Mouse (Mus musculus) stomach, embryonic 15.5 days (tissue): ENCODE results near the gene Arhgap4. TPM values are rescaled to one million over a fixed set of nuclear protein-coding genes. Genes with fewer than 3 reads are reported as not detected.

Source experiments
- ATAC-seq: fragments of 200-750 bp; cut with Nextera tagmentation; 2 replicates; pipeline ENCODE4 v1.8.0; 2017; ENCODE audit warnings: low read depth, moderate number of reproducible peaks, moderate TSS enrichment; ENCODE audit not compliant: insufficient read depth, low FRiP score
- H3K27ac ChIP-seq: fragments of 300-500 bp; sonication (generic); 2 replicates; pipeline ENCODE4 v1.5.1; 2015; ENCODE audit warnings: mild to moderate bottlenecking, inconsistent platforms
- H3K27me3 ChIP-seq: fragments of 300-500 bp; sonication (generic); replicated peaks from 2 replicates; pipeline ENCODE4 v1.6.1; 2015; ENCODE audit warnings: inconsistent platforms
- H3K36me3 ChIP-seq: fragments of 300-500 bp; sonication (generic); 2 replicates; pipeline ENCODE4 v1.6.1; 2015; ENCODE audit warnings: inconsistent platforms
- H3K4me1 ChIP-seq: fragments of 300-500 bp; sonication (generic); 2 replicates; pipeline ENCODE4 v1.6.1; 2015; ENCODE audit warnings: inconsistent platforms
- H3K4me2 ChIP-seq: fragments of 300-500 bp; sonication (generic); 2 replicates; pipeline ENCODE4 v1.6.1; 2015; ENCODE audit warnings: mild to moderate bottlenecking, inconsistent platforms
- H3K4me3 ChIP-seq: fragments of 300-500 bp; sonication (generic); replicated peaks from 2 replicates; pipeline ENCODE4 v1.5.1; 2015; ENCODE audit warnings: inconsistent platforms
- H3K9ac ChIP-seq: fragments of 300-500 bp; sonication (generic); 2 replicates; pipeline ENCODE4 v1.6.1; 2015; ENCODE audit warnings: inconsistent platforms
- H3K9me3 ChIP-seq: fragments of 300-500 bp; sonication (generic); 2 replicates; pipeline ENCODE4 v1.6.1; 2016; ENCODE audit warnings: inconsistent platforms
- WGBS: fragments of 180-500 bp; shearing (Covaris S2); methylation state at CpG from one replicate; pipeline ENCODE4 v1.1.7; 2015; 5-methylcytosine and 5-hydroxymethylcytosine counted together
- polyA plus RNA-seq: library from polyadenylated mRNA; unstranded; fragments of >200 nt; fragmentation: Nextera tagmentation; extraction: Ambion mirVana; gene quantifications from 2 replicates; pipeline ENCODE4 v1.2.1, GENCODE M21; 2015

Gene Arhgap4
- polyA plus RNA-seq, 1 experiment from 2014 or later: 4.5 TPM

DNA sequence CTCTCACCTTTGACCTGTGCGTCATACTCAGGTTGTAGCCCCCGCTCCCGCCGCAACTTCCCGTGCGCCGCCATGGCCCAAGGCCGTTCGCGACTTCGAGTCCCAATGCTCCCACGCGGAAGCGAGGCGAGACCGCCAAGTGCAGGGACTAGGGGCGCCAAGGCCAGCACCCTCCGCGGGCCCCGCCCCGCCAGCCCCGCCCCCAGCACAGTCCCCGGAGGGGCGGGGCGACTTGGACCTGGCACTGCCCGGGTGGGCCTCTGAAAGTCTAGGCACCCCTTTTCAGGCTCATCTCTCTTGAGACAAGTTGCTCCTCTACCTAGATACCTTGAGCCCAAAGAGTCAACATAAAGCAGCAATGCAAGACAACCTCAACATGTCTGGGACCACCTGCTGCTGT, 10.5 kb downstream of the Arhgap4 start:
- Histone ChIP-seq H3K27me3 (no peaks in the 10 kb centered on the region), H3K9ac (no peak overlapping the region), H3K27ac (no peak overlapping the region), H3K4me2 (peak overlapping the region; percentile 50), H3K9me3 (no peaks in the 10 kb centered on the region), H3K36me3 (no peaks in the 10 kb centered on the region), H3K4me3 (peak overlapping the region; percentile 19), H3K4me1 (no peaks in the 10 kb centered on the region)
- 21% methylated on average over 25 of the region's 26 CpGs for whole genome bisulfite sequencing
- ATAC-seq: peak; percentile 11; the same call in 1 of the 2 replicates

DNA sequence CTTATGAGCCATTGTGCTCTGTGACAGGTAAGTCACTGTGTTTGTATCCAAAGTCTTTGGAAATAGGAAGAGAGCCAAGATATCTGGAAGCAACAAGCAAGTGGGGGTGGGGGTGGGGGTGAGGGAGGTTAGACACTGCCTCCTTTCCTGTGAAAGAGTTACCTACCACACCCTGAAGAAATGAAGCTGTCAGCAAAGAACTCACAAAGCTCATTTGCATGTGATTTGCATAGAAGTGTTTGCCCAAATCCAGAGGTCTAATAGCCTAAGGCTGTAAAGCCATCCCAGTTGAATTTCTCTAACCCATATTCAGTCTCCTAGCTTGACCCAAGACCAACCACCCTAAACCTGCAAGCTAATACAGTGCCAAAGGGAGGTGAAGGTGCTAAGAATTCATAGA, 11.2 kb downstream of the Arhgap4 start:
- no peak overlapping the region for H3K4me2 ChIP-seq

DNA sequence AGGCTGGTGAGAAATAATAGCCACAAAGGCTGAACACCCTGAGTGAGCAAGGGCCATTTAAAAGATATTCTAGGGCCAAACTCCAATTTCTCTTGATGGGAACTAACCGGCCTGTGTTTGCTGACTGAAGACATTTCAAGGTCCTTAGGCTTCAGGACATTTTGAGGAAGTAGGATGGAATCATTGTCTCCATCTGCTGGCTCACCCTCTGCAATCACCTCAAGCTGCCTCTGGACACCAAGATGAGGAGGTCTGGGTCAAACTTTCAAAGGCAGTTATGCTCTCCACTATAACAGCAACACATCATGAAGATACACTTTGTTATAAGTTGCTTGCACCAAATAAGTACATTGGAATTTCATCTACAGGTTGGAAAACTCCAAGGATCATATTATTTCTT, 11.6 kb downstream of the Arhgap4 start:
- Histone ChIP-seq H3K4me2 (no peak overlapping the region), H3K4me1 (no peaks in the 10 kb centered on the region), H3K36me3 (no peaks in the 10 kb centered on the region), H3K27me3 (no peaks in the 10 kb centered on the region), H3K9ac (no peak overlapping the region), H3K27ac (no peak overlapping the region), H3K4me3 (no peak overlapping the region), H3K9me3 (no peaks in the 10 kb centered on the region)
- WGBS: 74% methylated on average over 1 of the region's 1 CpGs
- no peak for ATAC-seq

More for the DNA sequence above, 11.2 kb downstream of the Arhgap4 start:
- no peak overlapping the region for H3K27ac ChIP-seq
- no peak overlapping the region for H3K4me3 ChIP-seq
- no peaks in the 10 kb centered on the region for H3K36me3 ChIP-seq
- H3K9me3 ChIP-seq: no peaks in the 10 kb centered on the region
- ATAC-seq: no peak
- H3K4me1 ChIP-seq: no peaks in the 10 kb centered on the region
- H3K9ac ChIP-seq: no peak overlapping the region
- H3K27me3 ChIP-seq: no peaks in the 10 kb centered on the region

DNA sequence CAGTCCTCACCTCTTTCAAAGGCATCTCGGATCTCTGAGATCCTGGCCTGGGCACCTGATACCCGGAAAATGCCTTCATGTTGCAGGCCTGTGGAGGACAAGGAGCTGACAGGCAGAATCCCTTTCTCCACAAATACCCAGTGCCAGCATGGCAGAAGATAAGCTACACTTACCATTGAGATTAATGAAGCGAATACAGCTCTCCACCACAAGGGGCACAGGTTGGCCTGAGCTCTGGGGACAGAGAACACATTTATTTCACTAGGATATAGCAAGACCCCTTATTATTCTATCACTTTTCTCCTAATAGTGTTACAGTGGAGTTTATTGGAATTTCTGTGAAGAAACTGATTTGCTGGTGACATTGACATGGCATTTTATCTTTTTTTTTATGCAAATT, 23.7 kb downstream of the Arhgap4 start:
- WGBS: 72% methylated on average over 3 of the region's 3 CpGs
- H3K9me3 ChIP-seq: no peaks in the 10 kb centered on the region
- ATAC-seq: no peak
- H3K4me3 ChIP-seq: no peak overlapping the region
- no peak overlapping the region for H3K9ac ChIP-seq
- H3K4me2 ChIP-seq: no peak overlapping the region
- no peak overlapping the region for H3K27ac ChIP-seq
- H3K36me3 ChIP-seq: no peaks in the 10 kb centered on the region
- no peaks in the 10 kb centered on the region for H3K4me1 ChIP-seq
- no peaks in the 10 kb centered on the region; the same call in 1 of the 2 replicates for H3K27me3 ChIP-seq

DNA sequence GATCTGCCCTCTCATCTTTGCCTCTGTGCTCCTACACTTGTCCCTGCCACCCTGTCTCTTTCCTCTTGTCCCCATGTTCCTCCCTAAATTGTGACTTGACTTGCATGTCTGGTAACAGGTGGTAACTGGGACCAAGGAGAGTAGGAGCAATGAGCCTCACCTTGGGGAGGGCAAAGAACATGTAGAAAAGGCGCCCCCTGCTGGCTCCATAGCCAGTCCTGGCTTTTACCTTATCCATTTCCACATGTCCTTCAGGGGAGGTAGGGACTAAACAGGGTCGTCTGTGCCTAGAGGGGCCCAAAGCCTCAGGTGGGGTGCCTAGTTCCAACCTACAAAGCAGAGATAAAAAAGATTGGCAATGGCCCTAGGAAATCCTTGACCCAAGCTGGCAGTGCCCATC, 26.0 kb downstream of the Arhgap4 start, which contains the start of gene L1cam:
L1cam (minus strand) TSS at position 387 of the 400 bp plus-strand sequence.
- no peaks in the 10 kb centered on the region for H3K4me1 ChIP-seq
- no peak within 1 kb of the TSS for H3K4me2 ChIP-seq
- ATAC-seq: no peak
- H3K9me3 ChIP-seq: no peaks in the 10 kb centered on the region
- H3K27ac ChIP-seq: no peak within 1 kb of the TSS
- 7% methylated on average over 2 of the region's 2 CpGs for WGBS
- no peak within 1 kb of the TSS for H3K4me3 ChIP-seq
- no peaks in the 10 kb centered on the region; the same call in 1 of the 2 replicates for H3K27me3 ChIP-seq
- no peak within 1 kb of the TSS for H3K9ac ChIP-seq
- H3K36me3 ChIP-seq: no peaks in the 10 kb centered on the region

DNA sequence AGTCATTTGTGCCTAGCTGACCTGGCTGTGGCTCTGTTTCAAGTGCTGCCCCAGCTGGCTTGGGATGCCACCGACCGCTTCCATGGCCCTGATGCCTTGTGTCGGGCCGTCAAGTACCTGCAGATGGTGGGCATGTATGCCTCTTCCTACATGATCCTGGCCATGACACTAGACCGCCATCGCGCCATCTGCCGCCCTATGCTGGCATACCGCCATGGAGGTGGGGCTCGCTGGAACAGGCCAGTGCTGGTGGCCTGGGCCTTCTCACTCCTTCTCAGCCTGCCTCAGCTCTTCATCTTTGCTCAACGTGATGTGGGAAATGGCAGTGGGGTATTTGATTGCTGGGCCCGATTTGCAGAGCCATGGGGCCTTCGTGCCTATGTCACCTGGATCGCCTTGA, 28.8 kb downstream of the Arhgap4 start:
- H3K27me3 ChIP-seq: no peaks in the 10 kb centered on the region
- H3K36me3 ChIP-seq: no peaks in the 10 kb centered on the region
- H3K9me3 ChIP-seq: no peaks in the 10 kb centered on the region
- no peak overlapping the region for H3K4me3 ChIP-seq
- H3K27ac ChIP-seq: no peak overlapping the region
- WGBS: 92% methylated on average over 14 of the region's 14 CpGs
- no peak overlapping the region for H3K4me2 ChIP-seq
- no peak for ATAC-seq
- no peaks in the 10 kb centered on the region for H3K4me1 ChIP-seq
- no peak overlapping the region for H3K9ac ChIP-seq

DNA sequence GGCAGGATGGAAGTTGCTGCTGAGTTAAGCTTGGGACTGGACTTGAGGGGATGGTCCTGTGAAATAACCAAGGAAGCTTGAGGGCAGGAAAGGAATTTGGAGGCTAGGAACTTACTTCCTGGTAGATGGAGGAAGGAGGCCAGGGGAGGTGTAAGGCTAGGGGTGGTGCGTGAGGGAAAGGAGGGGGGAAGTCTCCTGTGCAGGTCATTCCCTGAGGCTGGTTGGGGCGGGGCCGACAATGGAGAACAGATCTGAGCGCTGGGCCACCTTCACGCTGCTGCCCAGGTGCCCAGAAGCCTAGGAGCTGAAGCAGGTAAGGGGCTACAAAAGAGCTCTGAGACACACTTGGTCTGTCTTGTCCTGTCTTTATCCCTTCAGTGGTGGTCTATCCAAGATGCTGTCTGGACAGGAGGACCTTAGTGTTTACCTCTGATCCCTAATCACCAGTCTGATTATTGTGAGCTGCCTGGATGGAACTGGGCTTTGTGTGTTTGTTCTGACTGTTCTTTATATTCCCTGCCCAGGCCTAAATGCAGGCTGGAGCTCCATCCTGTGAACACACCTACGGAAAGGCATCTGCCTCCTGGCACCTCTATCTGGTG, 30.0 kb downstream of the Arhgap4 start, which contains the start of gene Avpr2:
Avpr2 (plus strand) TSS at position 552 of the 602 bp plus-strand sequence.
- Histone ChIP-seq H3K27ac (no peak within 1 kb of the TSS), H3K27me3 (no peaks in the 10 kb centered on the region), H3K4me2 (no peak within 1 kb of the TSS), H3K36me3 (no peaks in the 10 kb centered on the region), H3K9ac (no peak within 1 kb of the TSS), H3K4me3 (no peak within 1 kb of the TSS), H3K9me3 (no peaks in the 10 kb centered on the region), H3K4me1 (no peaks in the 10 kb centered on the region)
- ATAC-seq: no peak
- WGBS: 52% methylated on average over 6 of the region's 6 CpGs

DNA sequence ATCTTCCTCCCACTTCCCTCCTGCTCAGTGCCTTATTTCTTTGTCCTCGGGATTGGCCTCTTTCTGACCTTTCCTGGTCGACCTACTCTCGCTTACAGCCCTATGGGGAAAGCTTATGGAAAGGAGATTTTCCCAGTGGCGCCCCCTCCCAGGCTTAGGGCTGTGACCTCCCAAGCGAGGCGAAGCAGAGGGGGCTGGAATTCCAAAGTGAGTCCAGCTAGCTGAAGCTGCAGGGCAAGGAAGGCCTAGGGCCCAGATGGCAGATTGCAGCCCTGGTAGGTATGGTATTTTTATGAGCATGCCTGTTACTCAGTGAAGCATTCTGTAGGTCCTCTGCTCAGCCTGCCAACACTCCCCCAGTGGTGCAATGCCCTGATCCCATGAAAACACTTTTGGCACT, 40.2 kb downstream of the Arhgap4 start:
- H3K9ac ChIP-seq: no peak overlapping the region
- ATAC-seq: no peak
- peak overlapping the region; percentile 73 for H3K4me2 ChIP-seq

DNA sequence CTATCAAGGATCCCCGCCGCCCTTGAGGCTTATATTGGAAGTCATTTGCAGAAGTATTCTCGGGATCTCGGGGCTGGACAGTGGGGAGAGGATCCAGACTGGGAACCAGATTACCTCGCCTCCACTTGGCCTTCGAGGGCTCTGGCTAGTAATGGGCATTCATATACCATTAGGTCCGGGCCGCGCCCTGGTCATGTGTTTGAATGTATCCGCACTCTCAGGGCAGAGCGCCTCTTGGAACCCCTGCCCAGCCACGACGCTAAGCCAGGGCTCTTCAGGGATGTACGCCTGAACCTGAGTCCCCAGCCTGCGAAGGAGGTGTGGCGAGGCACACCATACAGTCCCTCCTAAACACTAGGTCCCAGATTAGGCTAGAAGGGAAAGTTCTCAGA, 40.6 kb downstream of the Arhgap4 start:
- Histone ChIP-seq H3K9ac (no peak overlapping the region), H3K27ac (no peak overlapping the region)
- no peak for ATAC-seq

More for the DNA sequence above, 40.2 kb downstream of the Arhgap4 start:
- Histone ChIP-seq H3K27me3 (0 out of 2 replicates have a peak, but pooled peaks cover 4% of the 10 kb centered on the region), H3K9me3 (no peaks in the 10 kb centered on the region), H3K4me1 (no peaks in the 10 kb centered on the region), H3K36me3 (no peaks in the 10 kb centered on the region), H3K4me3 (no peak overlapping the region), H3K27ac (no peak overlapping the region)
- 28% methylated on average over 6 of the region's 6 CpGs for WGBS

DNA sequence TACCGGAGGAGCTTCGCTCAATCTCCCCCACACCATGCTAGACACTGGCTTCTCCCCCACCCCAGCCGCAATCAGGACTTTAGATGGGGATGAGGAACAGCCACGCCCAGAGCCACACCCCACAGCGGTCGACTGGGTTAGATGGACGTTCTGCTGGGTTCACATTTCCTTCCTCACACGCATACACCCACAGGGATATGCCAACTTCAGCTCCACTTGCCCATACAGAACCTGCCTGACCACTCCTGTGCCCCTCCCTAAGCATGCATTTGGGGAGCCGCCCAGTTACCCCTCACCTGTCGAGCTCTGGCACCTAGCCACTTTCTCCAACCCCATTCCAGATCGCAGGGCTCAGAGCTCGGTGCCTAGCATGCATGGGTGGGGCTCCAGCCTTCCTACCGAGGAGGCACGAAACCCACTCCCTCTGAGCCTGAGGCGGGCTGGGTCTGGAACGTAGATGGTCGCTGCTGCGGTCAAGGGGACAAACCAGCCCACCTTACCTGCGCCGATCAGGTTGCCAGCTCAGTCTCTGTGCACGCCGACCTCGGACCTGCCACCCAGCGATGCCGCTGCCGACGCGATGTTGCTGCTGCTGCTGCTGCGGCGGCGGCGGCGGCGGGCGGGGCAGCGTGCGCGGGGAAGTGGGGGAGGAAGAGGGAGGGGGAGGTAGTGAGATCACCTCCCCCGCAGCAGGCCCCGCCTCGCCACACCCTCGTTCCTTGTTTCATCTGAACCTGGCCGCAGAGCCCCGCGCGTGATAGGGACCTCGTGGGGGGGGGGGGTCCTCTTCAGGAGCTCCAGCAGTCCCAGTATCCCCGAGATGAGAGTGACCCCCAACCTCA, 41.3 kb downstream of the Arhgap4 start:
- Histone ChIP-seq H3K9ac (no peak overlapping the region), H3K4me2 (peak overlapping the region; percentile 73), H3K4me3 (peak overlapping the region; percentile 41), H3K36me3 (no peaks in the 10 kb centered on the region), H3K4me1 (no peaks in the 10 kb centered on the region), H3K9me3 (no peaks in the 10 kb centered on the region), H3K27me3 (0 out of 2 replicates have a peak, but pooled peaks cover 4% of the 10 kb centered on the region), H3K27ac (no peak overlapping the region)
- WGBS: 20% methylated on average over 24 of the region's 48 CpGs
- peak; percentile 71 for ATAC-seq

More for the DNA sequence above, 40.6 kb downstream of the Arhgap4 start:
- Histone ChIP-seq H3K4me1 (no peaks in the 10 kb centered on the region), H3K9me3 (no peaks in the 10 kb centered on the region), H3K4me2 (peak overlapping the region; percentile 73), H3K4me3 (peak overlapping the region; percentile 41), H3K27me3 (0 out of 2 replicates have a peak, but pooled peaks cover 4% of the 10 kb centered on the region), H3K36me3 (no peaks in the 10 kb centered on the region)
- 29% methylated on average over 16 of the region's 16 CpGs for WGBS

DNA sequence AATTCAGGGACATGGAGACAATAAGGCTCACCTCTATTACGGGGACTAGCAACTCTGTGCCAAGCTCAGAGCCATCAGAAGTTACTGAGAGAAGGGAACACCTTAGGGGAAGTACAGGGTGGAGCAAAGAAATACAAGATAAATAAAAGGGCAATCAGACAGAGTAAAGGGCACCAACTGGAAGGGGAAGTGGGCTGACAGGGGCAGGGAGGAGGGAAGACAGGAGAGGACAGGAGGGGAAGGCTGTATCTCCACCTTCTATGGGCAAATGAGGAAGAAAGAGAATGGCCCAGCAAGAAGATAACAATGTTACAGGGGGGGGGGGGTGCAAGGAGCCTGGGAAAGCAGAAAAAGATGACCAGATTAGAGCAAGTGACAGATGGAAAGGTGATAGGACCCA, 44.7 kb downstream of the Arhgap4 start:
- WGBS: 70% methylated on average over 1 of the region's 1 CpGs
- no peak for ATAC-seq

DNA sequence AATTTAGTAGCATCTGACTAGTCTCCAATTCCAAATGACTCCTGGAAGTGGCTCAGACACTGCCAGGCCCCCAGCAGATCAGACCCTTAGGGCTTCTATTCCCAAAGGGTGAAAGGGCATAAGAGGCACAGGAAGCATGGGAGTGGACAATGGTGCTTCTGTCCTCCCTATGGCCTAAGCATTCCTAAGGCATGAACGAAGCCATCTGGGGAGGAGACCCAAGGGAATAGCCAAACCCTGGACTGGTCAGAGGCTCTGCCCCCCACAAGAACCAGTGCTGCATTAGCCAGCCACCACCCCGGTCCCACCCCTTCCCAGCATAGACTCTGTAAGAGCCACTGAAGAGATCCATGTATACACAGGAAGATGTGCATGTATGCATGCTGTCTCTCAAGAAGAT, 45.8 kb downstream of the Arhgap4 start:
- Histone ChIP-seq H3K36me3 (no peaks in the 10 kb centered on the region), H3K27me3 (0 out of 2 replicates have a peak, but pooled peaks cover 4% of the 10 kb centered on the region), H3K27ac (no peak overlapping the region), H3K9me3 (no peaks in the 10 kb centered on the region), H3K4me3 (no peak overlapping the region), H3K4me2 (no peak overlapping the region), H3K4me1 (no peaks in the 10 kb centered on the region), H3K9ac (no peak overlapping the region)
- 63% methylated on average over 2 of the region's 2 CpGs for WGBS
- no peak for ATAC-seq

More for the DNA sequence above, 44.7 kb downstream of the Arhgap4 start:
- H3K27me3 ChIP-seq: 0 out of 2 replicates have a peak, but pooled peaks cover 4% of the 10 kb centered on the region
- no peak overlapping the region for H3K9ac ChIP-seq
- no peaks in the 10 kb centered on the region for H3K4me1 ChIP-seq
- no peak overlapping the region for H3K4me3 ChIP-seq
- H3K27ac ChIP-seq: no peak overlapping the region
- no peak overlapping the region for H3K4me2 ChIP-seq
- H3K9me3 ChIP-seq: no peaks in the 10 kb centered on the region
- no peaks in the 10 kb centered on the region for H3K36me3 ChIP-seq
